Mouse (Mus musculus): ENCODE measurements at regions not wholly inside any gene's neighbourhood (a gene's known extent, or its start where the extent isn't known, plus 50 kb on each side); places are given as distances from the start of the nearest gene placed in this dataset.

GRCm38 (mm10) chr3:80334446-80334893 lies 450.1 kb downstream of the Fam198b start:
- TF ChIP-seq CTCF (IDR thresholded peaks at IDR 0.05; ENCODE audit: extremely low read depth, insufficient read depth, insufficient read length, insufficient replicate concordance) (no peak), POLR2A (IDR thresholded peaks at IDR 0.05; ENCODE audit: low read depth, low read length) (no peak)
